Mouse (Mus musculus) neural tube, embryonic 10.5 days (tissue): ENCODE results near the gene Atp5j.

ENCODE experiments used
- DNase-seq: peaks from one replicate; pipeline ENCODE4 v3.0.0-alpha.2; 2017; ENCODE audit warnings: low spot score; ENCODE audit errors: extremely low spot score

Atp5j gene

GRCm38 (mm10) chr16:84835441-84835822, at the start of gene Atp5j:
Gene Atp5j (minus strand): TSS chr16:84835625.
- DNase-seq: peak; percentile 81

GRCm38 (mm10) chr16:84884572-84884971, 49.1 kb upstream of the Atp5j start:
- DNase-seq: no peak

GRCm38 (mm10) chr16:84881754-84882321, 46.4 kb upstream of the Atp5j start:
- no peak for DNase-seq

- no peak for DNase-seq
These were observed 45.7 kb upstream of the Atp5j start for GRCm38 (mm10) chr16:84881168-84881567.

GRCm38 (mm10) chr16:84879146-84879545, 43.7 kb upstream of the Atp5j start:
- peak; percentile 76 for DNase-seq

GRCm38 (mm10) chr16:84876082-84876481, 40.7 kb upstream of the Atp5j start:
- no peak for DNase-seq

- no peak for DNase-seq
These were observed 40.3 kb upstream of the Atp5j start for GRCm38 (mm10) chr16:84875718-84876035.

- DNase-seq: no peak
These were observed 39.7 kb upstream of the Atp5j start for GRCm38 (mm10) chr16:84875012-84875717.

GRCm38 (mm10) chr16:84873805-84874204, 38.4 kb upstream of the Atp5j start:
- no peak for DNase-seq

- DNase-seq: no peak
These were observed 29.2 kb upstream of the Atp5j start for GRCm38 (mm10) chr16:84864656-84865055.

- no peak for DNase-seq
These were observed 18.1 kb upstream of the Atp5j start for GRCm38 (mm10) chr16:84853492-84853891.

- DNase-seq: no peak
These were observed 3.2 kb upstream of the Atp5j start for GRCm38 (mm10) chr16:84838576-84838975.

- peak; percentile 61 for DNase-seq
These were observed 658 bp upstream of the Atp5j start for GRCm38 (mm10) chr16:84835823-84836743.

GRCm38 (mm10) chr16:84834745-84835440, 532 bp downstream of the Atp5j start, which contains the start of gene Gabpa:
Gene Gabpa (plus strand): TSS chr16:84834925.
- peak; percentile 90 for DNase-seq

GRCm38 (mm10) chr16:84834344-84834743, 1.1 kb downstream of the Atp5j start:
- DNase-seq: no peak

- no peak for DNase-seq
These were observed 2.7 kb downstream of the Atp5j start for GRCm38 (mm10) chr16:84832736-84833135.

- DNase-seq: no peak
These were observed 3.7 kb downstream of the Atp5j start for GRCm38 (mm10) chr16:84831696-84832095.

GRCm38 (mm10) chr16:84825009-84825408, 10.4 kb downstream of the Atp5j start:
- DNase-seq: no peak

- DNase-seq: no peak
These were observed 18.0 kb downstream of the Atp5j start for GRCm38 (mm10) chr16:84817423-84817822.

- no peak for DNase-seq
These were observed 20.9 kb downstream of the Atp5j start for GRCm38 (mm10) chr16:84814511-84814910.

GRCm38 (mm10) chr16:84813852-84814251, 21.6 kb downstream of the Atp5j start:
- no peak for DNase-seq

- no peak for DNase-seq
These were observed 25.2 kb downstream of the Atp5j start for GRCm38 (mm10) chr16:84810254-84810653.
